In the genomic region with DNA sequence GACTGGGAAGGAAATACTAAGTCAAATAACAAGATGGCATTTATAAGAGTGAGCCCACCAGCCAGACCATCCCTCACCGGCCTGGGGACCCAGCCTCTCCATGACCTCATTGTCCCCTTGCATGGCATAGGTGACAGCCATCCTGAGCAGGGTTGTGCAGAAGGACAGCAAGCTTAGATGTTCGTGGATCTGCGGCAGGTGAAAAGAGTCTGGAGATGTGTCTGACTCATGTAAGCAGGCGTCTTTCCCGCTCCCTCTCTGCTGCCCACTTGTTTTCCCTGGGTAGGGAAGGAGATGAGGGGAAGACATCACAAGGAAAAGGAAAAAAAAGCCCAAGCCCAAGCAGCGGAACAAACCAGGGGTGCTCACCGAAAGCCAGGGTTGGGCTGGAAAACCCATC, we compare ENCODE assay signal across 19 mouse cellular contexts.
DNase-seq lines count a peak whose midpoint lies in the region; ATAC-seq lines count a peak whose summit lies in the region.
"Had no signal": no experiment of that assay in that cellular context is flagged by ENCODE, and none has a peak within 500 bp of the region (broad histone marks: within the 10 kb centered on the region; RNA-seq: fewer than 3 reads in every experiment).

No protein-coding gene starts in this region.

- H3K27me3 ChIP-seq in hindbrain, embryonic 12.5 days: no peaks in the 10 kb centered on the region
- no peaks in the 10 kb centered on the region for H3K27me3 ChIP-seq in hindbrain, embryonic 16.5 days (replicated peaks; ENCODE audit: control insufficient read depth, insufficient read depth, low read length)
- peaks cover 4% of the 10 kb centered on the region; the same call in 1 of the 2 replicates for H3K27me3 ChIP-seq in neural tube, embryonic 13.5 days
- H3K27me3 ChIP-seq in neural tube, embryonic 15.5 days (replicated peaks): no peaks in the 10 kb centered on the region; the same call in 1 of the 2 replicates
- no peaks in the 10 kb centered on the region for H3K27me3 ChIP-seq in forebrain, embryonic 16.5 days (replicated peaks; ENCODE audit: control insufficient read depth, insufficient read depth, low read length)
- no peaks in the 10 kb centered on the region for H3K27me3 ChIP-seq in midbrain, embryonic 15.5 days (replicated peaks)
- H3K27me3 ChIP-seq: embryonic facial prominence, embryonic 12.5 days; intestine, embryonic 15.5 days; neural tube, embryonic 12.5 days had no signal

- H3K9ac ChIP-seq in hindbrain, embryonic 12.5 days: no peak overlapping the region
- H3K9ac ChIP-seq in hindbrain, embryonic 16.5 days (ENCODE audit: low read depth, low read length): no peak overlapping the region
- no peak overlapping the region for H3K9ac ChIP-seq in neural tube, embryonic 13.5 days
- H3K9ac ChIP-seq in neural tube, embryonic 15.5 days (replicated peaks): no peak overlapping the region
- no peak overlapping the region for H3K9ac ChIP-seq in forebrain, embryonic 16.5 days (replicated peaks; ENCODE audit: low read depth, low read length)
- no peak overlapping the region for H3K9ac ChIP-seq in midbrain, embryonic 15.5 days
- H3K9ac ChIP-seq: embryonic facial prominence, embryonic 12.5 days; intestine, embryonic 15.5 days; liver, embryonic 14.5 days; lung, embryonic 14.5 days; neural tube, embryonic 12.5 days had no signal

- ATAC-seq in hindbrain, embryonic 12.5 days (ENCODE audit: low FRiP score): no peak
- ATAC-seq in hindbrain, embryonic 16.5 days: no peak
- ATAC-seq in neural tube, embryonic 13.5 days (ENCODE audit: low read depth): no peak
- ATAC-seq in neural tube, embryonic 15.5 days (ENCODE audit: low FRiP score): no peak
- no peak for ATAC-seq in forebrain, embryonic 16.5 days
- ATAC-seq in midbrain, embryonic 15.5 days (replicated peaks): no peak
- ATAC-seq: activated CD4-positive, CD25-positive, alpha-beta regulatory T cell, adult 4 months; intestine, embryonic 15.5 days had no signal

- DNase-seq in B cell, adult 2 months: no peak
- DNase-seq: adrenal gland, postnatal 10 days; cerebellum, adult 2 months; kidney, adult 9 months; kidney, postnatal 36 days; lung, embryonic 14.5 days; lung, postnatal 36 days had no signal

- H3K4me1 ChIP-seq in hindbrain, embryonic 12.5 days: peaks cover 16% of the 10 kb centered on the region
- H3K4me1 ChIP-seq in hindbrain, embryonic 16.5 days (ENCODE audit: control insufficient read depth, insufficient read depth, low read depth, low read length): peaks cover 8% of the 10 kb centered on the region; the same call in 1 of the 2 replicates
- H3K4me1 ChIP-seq in neural tube, embryonic 13.5 days (replicated peaks): peaks cover 29% of the 10 kb centered on the region
- H3K4me1 ChIP-seq in neural tube, embryonic 15.5 days: peaks cover 25% of the 10 kb centered on the region
- peaks cover 30% of the 10 kb centered on the region for H3K4me1 ChIP-seq in forebrain, embryonic 16.5 days (replicated peaks; ENCODE audit: control insufficient read depth, insufficient read depth, low read length)
- peaks cover 19% of the 10 kb centered on the region for H3K4me1 ChIP-seq in midbrain, embryonic 15.5 days
- H3K4me1 ChIP-seq: intestine, embryonic 15.5 days had no signal

- peak overlapping the region; percentile 67; the same call in 1 of the 2 replicates for H3K27ac ChIP-seq in hindbrain, embryonic 12.5 days
- no peak overlapping the region for H3K27ac ChIP-seq in hindbrain, embryonic 16.5 days (ENCODE audit: low read depth, low read length)
- H3K27ac ChIP-seq in neural tube, embryonic 13.5 days (replicated peaks): peak overlapping the region; percentile 50; the same call in 1 of the 2 replicates
- no peak overlapping the region for H3K27ac ChIP-seq in neural tube, embryonic 15.5 days (replicated peaks)
- H3K27ac ChIP-seq in forebrain, embryonic 16.5 days (ENCODE audit: low read length): peak overlapping the region; percentile 52
- H3K27ac ChIP-seq in midbrain, embryonic 15.5 days: peak overlapping the region; percentile 42; the same call in 1 of the 2 replicates
- H3K27ac ChIP-seq: embryonic facial prominence, embryonic 12.5 days; heart, embryonic 10.5 days; intestine, embryonic 15.5 days; liver, embryonic 14.5 days; neural tube, embryonic 12.5 days had no signal

- H3K9me3 ChIP-seq in hindbrain, embryonic 12.5 days (replicated peaks): no peaks in the 10 kb centered on the region
- no peaks in the 10 kb centered on the region for H3K9me3 ChIP-seq in hindbrain, embryonic 16.5 days (ENCODE audit: control insufficient read depth, low read length)
- H3K9me3 ChIP-seq in neural tube, embryonic 13.5 days: no peaks in the 10 kb centered on the region
- H3K9me3 ChIP-seq in neural tube, embryonic 15.5 days (replicated peaks): no peaks in the 10 kb centered on the region
- H3K9me3 ChIP-seq in forebrain, embryonic 16.5 days (ENCODE audit: control insufficient read depth, low read length): no peaks in the 10 kb centered on the region
- H3K9me3 ChIP-seq in midbrain, embryonic 15.5 days: no peaks in the 10 kb centered on the region
- H3K9me3 ChIP-seq: embryonic facial prominence, embryonic 12.5 days; heart, embryonic 10.5 days; intestine, embryonic 15.5 days; neural tube, embryonic 12.5 days had no signal

- no peak overlapping the region for H3K4me2 ChIP-seq in hindbrain, embryonic 12.5 days (replicated peaks)
- no peak overlapping the region for H3K4me2 ChIP-seq in hindbrain, embryonic 16.5 days (ENCODE audit: low read length)
- no peak overlapping the region for H3K4me2 ChIP-seq in neural tube, embryonic 13.5 days
- no peak overlapping the region for H3K4me2 ChIP-seq in neural tube, embryonic 15.5 days
- no peak overlapping the region for H3K4me2 ChIP-seq in forebrain, embryonic 16.5 days (ENCODE audit: low read length)
- no peak overlapping the region for H3K4me2 ChIP-seq in midbrain, embryonic 15.5 days
- H3K4me2 ChIP-seq: embryonic facial prominence, embryonic 12.5 days; intestine, embryonic 15.5 days; lung, embryonic 14.5 days; neural tube, embryonic 12.5 days had no signal

- no peak overlapping the region for H3K4me3 ChIP-seq in hindbrain, embryonic 12.5 days
- no peak overlapping the region for H3K4me3 ChIP-seq in hindbrain, embryonic 16.5 days (ENCODE audit: low read length)
- no peak overlapping the region for H3K4me3 ChIP-seq in neural tube, embryonic 13.5 days
- H3K4me3 ChIP-seq in neural tube, embryonic 15.5 days (replicated peaks): no peak overlapping the region
- no peak overlapping the region for H3K4me3 ChIP-seq in forebrain, embryonic 16.5 days (replicated peaks; ENCODE audit: low read length)
- no peak overlapping the region for H3K4me3 ChIP-seq in midbrain, embryonic 15.5 days
- H3K4me3 ChIP-seq: embryonic facial prominence, embryonic 12.5 days; heart, embryonic 10.5 days; intestine, embryonic 15.5 days; neural tube, embryonic 12.5 days had no signal

- WGBS in hindbrain, embryonic 12.5 days: 91% methylated on average over 7 of the region's 7 CpGs
- WGBS in hindbrain, embryonic 16.5 days: 85% methylated on average over 7 of the region's 7 CpGs
- WGBS in neural tube, embryonic 13.5 days: 91% methylated on average over 7 of the region's 7 CpGs
- WGBS in neural tube, embryonic 15.5 days: 90% methylated on average over 7 of the region's 7 CpGs
- 74% methylated on average over 7 of the region's 7 CpGs for WGBS in forebrain, embryonic 16.5 days
- WGBS in midbrain, embryonic 15.5 days: 80% methylated on average over 7 of the region's 7 CpGs

- H3K36me3 ChIP-seq in hindbrain, embryonic 12.5 days: no peaks in the 10 kb centered on the region
- no peaks in the 10 kb centered on the region for H3K36me3 ChIP-seq in hindbrain, embryonic 16.5 days (ENCODE audit: control insufficient read depth, insufficient read depth, low read length)
- H3K36me3 ChIP-seq in neural tube, embryonic 13.5 days: no peaks in the 10 kb centered on the region
- H3K36me3 ChIP-seq in neural tube, embryonic 15.5 days: no peaks in the 10 kb centered on the region
- H3K36me3 ChIP-seq in forebrain, embryonic 16.5 days (ENCODE audit: control insufficient read depth, insufficient read depth): no peaks in the 10 kb centered on the region
- no peaks in the 10 kb centered on the region for H3K36me3 ChIP-seq in midbrain, embryonic 15.5 days (replicated peaks)
- H3K36me3 ChIP-seq: embryonic facial prominence, embryonic 12.5 days; heart, embryonic 10.5 days; intestine, embryonic 15.5 days; neural tube, embryonic 12.5 days had no signal

Comparison
In these comparisons a context has a peak if more than half of its experiments do, and no peak if none do; other contexts are left out.
1. H3K27ac ChIP-seq: peak in hindbrain, embryonic 12.5 days (single experiment), neural tube, embryonic 13.5 days (single experiment), forebrain, embryonic 16.5 days (single experiment) and midbrain, embryonic 15.5 days (single experiment); none in hindbrain, embryonic 16.5 days (single experiment) and neural tube, embryonic 15.5 days (single experiment).